Mouse (Mus musculus): ENCODE measurements at regions not wholly inside any gene's neighbourhood (a gene's known extent, or its start where the extent isn't known, plus 50 kb on each side); places are given as distances from the start of the nearest gene placed in this dataset.
A peak's percentile ranks its signal among the peaks of the same experiment; 100 is the strongest.

- DNase-seq: no peak
Measured at GRCm38 (mm10) chr10:56453578-56454069, 76.5 kb downstream of the Gja1 start.

- no peak for DNase-seq
Measured at GRCm38 (mm10) chr10:56455867-56456468, 78.8 kb downstream of the Gja1 start.

- peak; percentile 33 for DNase-seq
Measured at GRCm38 (mm10) chr10:56468537-56468936, 91.4 kb downstream of the Gja1 start.

- DNase-seq: peak; percentile 50
Measured at GRCm38 (mm10) chr10:56468993-56469712, 92.0 kb downstream of the Gja1 start.

- no peak for DNase-seq
Measured at GRCm38 (mm10) chr10:56469895-56470294, 92.8 kb downstream of the Gja1 start.

GRCm38 (mm10) chr10:56474951-56475350, 97.8 kb downstream of the Gja1 start:
- no peak for DNase-seq

- no peak for DNase-seq
Measured at GRCm38 (mm10) chr10:56482156-56482716, 105.1 kb downstream of the Gja1 start.

GRCm38 (mm10) chr10:56484931-56485330, 107.8 kb downstream of the Gja1 start:
- DNase-seq: no peak

- no peak for DNase-seq
Measured at GRCm38 (mm10) chr10:56485746-56486145, 108.6 kb downstream of the Gja1 start.

- DNase-seq: peak; percentile 14
Measured at GRCm38 (mm10) chr10:56486584-56486983, 109.5 kb downstream of the Gja1 start.

- no peak for DNase-seq
Measured at GRCm38 (mm10) chr10:56493461-56493860, 116.3 kb downstream of the Gja1 start.

GRCm38 (mm10) chr10:56495352-56495751, 118.2 kb downstream of the Gja1 start:
- no peak for DNase-seq

- no peak for DNase-seq
Measured at GRCm38 (mm10) chr10:56519041-56519440, 141.9 kb downstream of the Gja1 start.

GRCm38 (mm10) chr10:56525791-56526190, 148.7 kb downstream of the Gja1 start:
- DNase-seq: no peak

GRCm38 (mm10) chr10:56537091-56537490, 160.0 kb downstream of the Gja1 start:
- DNase-seq: no peak

- no peak for DNase-seq
Measured at GRCm38 (mm10) chr10:56539827-56540511, 162.8 kb downstream of the Gja1 start.

GRCm38 (mm10) chr10:56542106-56542505, 165.0 kb downstream of the Gja1 start:
- no peak for DNase-seq

GRCm38 (mm10) chr10:56545989-56546388, 168.9 kb downstream of the Gja1 start:
- no peak for DNase-seq

- no peak for DNase-seq
Measured at GRCm38 (mm10) chr10:56546824-56547223, 169.7 kb downstream of the Gja1 start.

GRCm38 (mm10) chr10:56547825-56548224, 170.7 kb downstream of the Gja1 start:
- DNase-seq: no peak

- no peak for DNase-seq
Measured at GRCm38 (mm10) chr10:56566836-56567442, 189.8 kb downstream of the Gja1 start.

GRCm38 (mm10) chr10:56582065-56582464, 204.9 kb downstream of the Gja1 start:
- no peak for DNase-seq

GRCm38 (mm10) chr10:56587205-56587604, 210.1 kb downstream of the Gja1 start:
- no peak for DNase-seq

Measured in kidney, postnatal 10 days (tissue).